ENCODE assay signal across 13 mouse cellular contexts in genomic region chr11:117525606-117526349, GRCm38 (mm10). TPM values are rescaled to one million over a fixed set of nuclear protein-coding genes. Genes with fewer than 3 reads are reported as not detected.
DNase-seq lines count a peak whose midpoint lies in the region; ATAC-seq lines count a peak whose summit lies in the region.
"Had no signal": no experiment of that assay in that cellular context is flagged by ENCODE, and none has a peak within 500 bp of the region (broad histone marks: within the 10 kb centered on the region; RNA-seq: fewer than 3 reads in every experiment).

No protein-coding gene starts in this region.

- intact Hi-C loops in left cerebral cortex, postnatal 14 days (cut with DNase I), result no loop called here
- intact Hi-C loops in left cerebral cortex, postnatal 36 days (cut with DNase I), result no loop called here

- peak; percentile 24 to 28 for DNase-seq in left cerebral cortex, postnatal 14 days (ENCODE audit: low spot score in 2 of 2)
- DNase-seq in left cerebral cortex, postnatal 36 days (ENCODE audit: low spot score in 2 of 2), result no peak
- DNase-seq in gastrocnemius, adult 18-20 months (ENCODE audit: low spot score), result no peak
- no peak for DNase-seq in kidney, postnatal 4 days
- DNase-seq: heart, postnatal 36 days had no signal

- no peak for ATAC-seq in embryonic facial prominence, embryonic 12.5 days (ENCODE audit: insufficient number of reproducible peaks, insufficient read depth, low FRiP score, low TSS enrichment)
- ATAC-seq in intestine, embryonic 15.5 days, result 0 out of 2 replicates have a peak, but pooled peaks have one; percentile 32
- ATAC-seq in stomach, embryonic 16.5 days (ENCODE audit: insufficient read depth, low FRiP score), result no peak
- no peak for ATAC-seq in megakaryocyte-erythroid progenitor cell, adult 5-6 weeks (replicated peaks; ENCODE audit: low FRiP score, low TSS enrichment, poor library complexity, severe bottlenecking)
- ATAC-seq: CD4-positive, CD25-positive, alpha-beta regulatory T cell, adult 4 months had no signal

- H3K9ac ChIP-seq in embryonic facial prominence, embryonic 12.5 days, result no peak overlapping the region
- no peak overlapping the region for H3K9ac ChIP-seq in intestine, embryonic 15.5 days
- peak overlapping the region; percentile 32; the same call in 1 of the 2 replicates for H3K9ac ChIP-seq in stomach, embryonic 16.5 days (ENCODE audit: low read length)

- WGBS in embryonic facial prominence, embryonic 12.5 days, result 16% methylated on average over 18 of the region's 18 CpGs
- 18% methylated on average over 17 of the region's 18 CpGs for WGBS in intestine, embryonic 15.5 days
- WGBS in stomach, embryonic 16.5 days, result 14% methylated on average over 18 of the region's 18 CpGs

- no peaks in the 10 kb centered on the region for H3K36me3 ChIP-seq in embryonic facial prominence, embryonic 12.5 days
- no peaks in the 10 kb centered on the region for H3K36me3 ChIP-seq in intestine, embryonic 15.5 days
- H3K36me3 ChIP-seq in stomach, embryonic 16.5 days (ENCODE audit: control insufficient read depth, insufficient read depth, low read length), result no peaks in the 10 kb centered on the region

- H3K4me1 ChIP-seq in embryonic facial prominence, embryonic 12.5 days, result peaks cover 31% of the 10 kb centered on the region
- H3K4me1 ChIP-seq in intestine, embryonic 15.5 days (replicated peaks), result peaks cover 21% of the 10 kb centered on the region; the same call in 1 of the 2 replicates
- peaks cover 21% of the 10 kb centered on the region for H3K4me1 ChIP-seq in stomach, embryonic 16.5 days (ENCODE audit: control insufficient read depth, insufficient read depth, low read length)

- no peak overlapping the region for H3K27ac ChIP-seq in embryonic facial prominence, embryonic 12.5 days
- H3K27ac ChIP-seq in intestine, embryonic 15.5 days, result no peak overlapping the region
- H3K27ac ChIP-seq in stomach, embryonic 16.5 days (ENCODE audit: low read length), result no peak overlapping the region

- H3K9me3 ChIP-seq in embryonic facial prominence, embryonic 12.5 days, result no peaks in the 10 kb centered on the region
- no peaks in the 10 kb centered on the region for H3K9me3 ChIP-seq in intestine, embryonic 15.5 days
- no peaks in the 10 kb centered on the region for H3K9me3 ChIP-seq in stomach, embryonic 16.5 days (replicated peaks; ENCODE audit: control insufficient read depth, low read length)

- no peak overlapping the region for H3K4me3 ChIP-seq in embryonic facial prominence, embryonic 12.5 days
- H3K4me3 ChIP-seq in intestine, embryonic 15.5 days (replicated peaks), result no peak overlapping the region
- H3K4me3 ChIP-seq in stomach, embryonic 16.5 days (replicated peaks; ENCODE audit: low read length), result no peak overlapping the region
- H3K4me3 ChIP-seq: erythroblast, embryonic 14.5 days had no signal

- peak overlapping the region; percentile 18; the same call in 1 of the 2 replicates for H3K4me2 ChIP-seq in embryonic facial prominence, embryonic 12.5 days (replicated peaks)
- H3K4me2 ChIP-seq in intestine, embryonic 15.5 days (replicated peaks), result peak overlapping the region; percentile 19
- 0 out of 2 replicates have a peak overlapping the region, but pooled peaks have one; percentile 15 for H3K4me2 ChIP-seq in stomach, embryonic 16.5 days (ENCODE audit: low read depth, low read length)

- no peaks in the 10 kb centered on the region for H3K27me3 ChIP-seq in embryonic facial prominence, embryonic 12.5 days
- H3K27me3 ChIP-seq in intestine, embryonic 15.5 days (replicated peaks), result 0 out of 2 replicates have a peak, but pooled peaks cover 2% of the 10 kb centered on the region
- no peaks in the 10 kb centered on the region for H3K27me3 ChIP-seq in stomach, embryonic 16.5 days (ENCODE audit: control insufficient read depth, insufficient read depth, low read length)

RNA-seq across cellular contexts. Expression of gene Gm11733, which starts 41.6 kb away (rescaled TPM):
- total RNA-seq in left cerebral cortex, postnatal 14 days (2021), result under 1 TPM in 1 of 2 experiments, not detected in 1; 0.35 TPM
- total RNA-seq in left cerebral cortex, postnatal 36 days (2021), result under 1 TPM in 1 of 2 experiments, not detected in 1; 0.22 TPM
- polyA plus RNA-seq in embryonic facial prominence, embryonic 12.5 days (2016; fragmentation: Nextera tagmentation; extraction: Ambion mirVana), result not detected in 2 replicates
- not detected in 2 replicates for polyA plus RNA-seq in intestine, embryonic 15.5 days (2015; fragmentation: Nextera tagmentation; extraction: Ambion mirVana)
- polyA plus RNA-seq in stomach, embryonic 16.5 days (2015; fragmentation: Nextera tagmentation; extraction: Ambion mirVana), result not detected in 2 replicates
- total RNA-seq in gastrocnemius, adult 18-20 months (2021), result not detected
- total RNA-seq in megakaryocyte-erythroid progenitor cell, adult 5-6 weeks (2014; fragmentation: Nextera tagmentation), result not detected in 2 replicates
- total RNA-seq in megakaryocyte-erythroid progenitor cell, adult 5-6 weeks (2017), result not detected in 2 replicates
- total RNA-seq: heart, postnatal 36 days; liver, adult 2 months; neutrophil, adult 5-6 weeks had no signal
- polyA plus RNA-seq: CD4-positive, CD25-positive, alpha-beta regulatory T cell, adult 4 months; erythroblast, embryonic 14.5 days; liver, adult 2 months had no signal

Comparison
In these comparisons a context has a peak if more than half of its experiments do, and no peak if none do; other contexts are left out.
1. DNase-seq: peak in left cerebral cortex, postnatal 14 days (2 of 2); none in left cerebral cortex, postnatal 36 days (0 of 2), gastrocnemius, adult 18-20 months (single experiment) and kidney, postnatal 4 days (0 of 2).
2. Peak in every context shown above with its lines, with median percentiles within 50 percentile points of each other: H3K4me2 ChIP-seq.